Mouse (Mus musculus) MEL (cell line): ENCODE measurements around the gene Tead4.

ENCODE experiments used
- GABPA ChIP-seq: IDR thresholded peaks from 2 replicates; pipeline ENCODE4 v1.6.1; 2012; ENCODE audit warnings: low read depth, mild to moderate bottlenecking, inconsistent platforms, low read length, improper control_type of control experiment, moderate library complexity
- USF2 ChIP-seq, 2 experiments: IDR thresholded peaks; 2 replicates each; pipeline ENCODE4 v1.6.1; 2011 to 2012; ENCODE audit warnings: improper control_type of control experiment in 2 of 2, low read length in 2 of 2, borderline replicate concordance in 1 of 2, inconsistent platforms in 1 of 2, low read depth in 1 of 2, mild to moderate bottlenecking in 1 of 2; ENCODE audit not compliant: insufficient read depth in 1 of 2

DNA sequence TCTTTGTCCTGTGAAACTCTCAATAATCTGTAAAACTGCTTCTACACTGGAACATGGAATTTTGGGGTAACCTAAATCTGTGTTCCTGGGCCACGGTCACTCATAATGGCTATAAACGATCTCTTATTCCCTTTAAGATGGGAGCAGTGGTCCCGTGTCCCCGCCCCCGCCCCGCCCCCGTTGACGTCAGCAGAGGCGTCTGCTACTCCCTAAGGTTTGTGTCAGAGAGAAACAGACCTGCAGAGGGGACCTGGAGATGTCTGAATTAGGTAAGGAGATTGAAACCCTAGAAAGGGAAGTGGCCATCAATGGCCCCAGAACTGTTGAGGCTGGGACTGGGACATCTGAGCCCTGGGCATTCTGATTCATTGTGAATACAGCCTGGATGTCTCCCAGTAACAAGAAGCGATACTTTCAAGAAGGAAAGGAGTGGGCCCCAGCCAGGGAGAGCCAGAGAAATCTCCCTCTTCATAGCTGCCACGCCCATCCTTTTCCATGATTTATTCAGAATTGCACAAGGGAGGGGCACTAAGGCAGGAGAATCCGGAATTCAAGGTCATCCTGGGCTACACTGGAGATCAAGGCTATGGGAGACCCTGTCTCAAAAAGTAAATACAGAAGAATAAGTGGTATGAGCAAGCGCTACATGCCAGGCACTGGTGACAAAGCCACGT lies 20.0 kb downstream of the Tead4 start:
- TF ChIP-seq GABPA (no peak), USF2 (IDR thresholded peaks at IDR 0.05; ENCODE audit: borderline replicate concordance in 1 of 2, insufficient read depth in 1 of 2, low read depth in 1 of 2, low read length in 2 of 2) (no peak)
